ENCODE assay signal across 14 mouse cellular contexts in the genomic region with DNA sequence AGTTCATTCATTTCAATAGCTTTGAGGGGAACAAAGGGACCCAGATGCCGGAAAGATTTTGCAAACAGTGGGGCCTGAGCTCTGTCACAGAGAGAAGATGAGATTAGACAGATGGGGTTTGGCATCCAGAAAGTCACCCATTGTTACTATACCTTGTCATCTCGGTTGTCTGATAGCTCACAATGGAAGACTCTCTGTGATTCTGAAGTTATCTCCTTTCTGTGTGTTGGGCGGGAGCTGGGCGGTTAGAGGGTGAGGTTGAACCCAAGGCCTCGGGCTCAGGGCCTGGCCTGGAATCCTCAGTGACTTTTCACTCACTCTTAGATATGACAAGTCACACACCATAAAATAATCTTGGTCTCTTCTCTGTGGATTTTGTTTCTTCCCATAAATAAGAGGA. TPM values are rescaled to one million over a fixed set of nuclear protein-coding genes. Genes with fewer than 3 reads are reported as not detected.
DNase-seq lines count a peak whose midpoint lies in the region; ATAC-seq and TF ChIP-seq lines count a peak whose summit lies in the region.
"Had no signal": no experiment of that assay in that cellular context is flagged by ENCODE, and none has a peak within 500 bp of the region (broad histone marks: within the 10 kb centered on the region; RNA-seq: fewer than 3 reads in every experiment).

No protein-coding gene starts in this region.

- H3K4me2 ChIP-seq in heart, embryonic 13.5 days, result peak overlapping the region; percentile 56
- peak overlapping the region; percentile 45 for H3K4me2 ChIP-seq in lung, embryonic 16.5 days (ENCODE audit: low read depth, low read length)
- H3K4me2 ChIP-seq in stomach, embryonic 15.5 days, result peak overlapping the region; percentile 29

- peak overlapping the region; percentile 62 for H3K9ac ChIP-seq in heart, embryonic 13.5 days
- peak overlapping the region; percentile 5; the same call in 1 of the 2 replicates for H3K9ac ChIP-seq in lung, embryonic 16.5 days (ENCODE audit: low read length)
- no peak overlapping the region for H3K9ac ChIP-seq in stomach, embryonic 15.5 days
- H3K9ac ChIP-seq: forebrain, postnatal 0 days had no signal

- peak overlapping the region; percentile 23 for H3K4me3 ChIP-seq in heart, embryonic 13.5 days
- H3K4me3 ChIP-seq in lung, embryonic 16.5 days (ENCODE audit: low read length), result peak overlapping the region; percentile 17; the same call in 1 of the 2 replicates
- no peak overlapping the region for H3K4me3 ChIP-seq in embryonic fibroblast, embryonic 13.5 days (ENCODE audit: insufficient read depth, low read length)
- 0 out of 2 replicates have a peak overlapping the region, but pooled peaks have one; percentile 0 for H3K4me3 ChIP-seq in stomach, embryonic 15.5 days (replicated peaks)
- H3K4me3 ChIP-seq: megakaryocyte, embryonic 14.5 days had no signal

- no peaks in the 10 kb centered on the region for H3K9me3 ChIP-seq in heart, embryonic 13.5 days
- H3K9me3 ChIP-seq in lung, embryonic 16.5 days (ENCODE audit: control insufficient read depth, low read length), result no peaks in the 10 kb centered on the region
- no peaks in the 10 kb centered on the region; the same call in 1 of the 2 replicates for H3K9me3 ChIP-seq in stomach, embryonic 15.5 days

- no peak for TF ChIP-seq CTCF in embryonic fibroblast, embryonic 13.5 days (IDR thresholded peaks at IDR 0.05; ENCODE audit: borderline replicate concordance, insufficient read depth, low read length)

- 27% methylated on average over 5 of the region's 5 CpGs for WGBS in heart, embryonic 13.5 days
- WGBS in lung, embryonic 16.5 days, result 31% methylated on average over 5 of the region's 5 CpGs
- WGBS in stomach, embryonic 15.5 days, result 46% methylated on average over 5 of the region's 5 CpGs

- H3K27ac ChIP-seq in heart, embryonic 13.5 days (replicated peaks), result peak overlapping the region; percentile 91
- peak overlapping the region; percentile 94 for H3K27ac ChIP-seq in lung, embryonic 16.5 days (ENCODE audit: low read length)
- peak overlapping the region; percentile 96 for H3K27ac ChIP-seq in embryonic fibroblast, embryonic 13.5 days (ENCODE audit: insufficient read depth, low read length)
- peak overlapping the region; percentile 82 for H3K27ac ChIP-seq in stomach, embryonic 15.5 days

- H3K36me3 ChIP-seq in heart, embryonic 13.5 days, result peaks cover 80% of the 10 kb centered on the region
- H3K36me3 ChIP-seq in lung, embryonic 16.5 days (ENCODE audit: control insufficient read depth, insufficient read depth, low read length), result peaks cover 28% of the 10 kb centered on the region
- H3K36me3 ChIP-seq in stomach, embryonic 15.5 days, result peaks cover 27% of the 10 kb centered on the region

- peaks cover 90% of the 10 kb centered on the region for H3K4me1 ChIP-seq in heart, embryonic 13.5 days
- H3K4me1 ChIP-seq in lung, embryonic 16.5 days (replicated peaks; ENCODE audit: control insufficient read depth, insufficient read depth, low read length), result peaks cover 54% of the 10 kb centered on the region
- H3K4me1 ChIP-seq in embryonic fibroblast, embryonic 13.5 days (ENCODE audit: control insufficient read depth, insufficient read depth, low read length), result peaks cover 19% of the 10 kb centered on the region
- peaks cover 45% of the 10 kb centered on the region for H3K4me1 ChIP-seq in stomach, embryonic 15.5 days

- no peak for TF ChIP-seq POLR2A in embryonic fibroblast, embryonic 13.5 days (IDR thresholded peaks at IDR 0.05; ENCODE audit: low read depth, low read length)

- no peaks in the 10 kb centered on the region for H3K27me3 ChIP-seq in heart, embryonic 13.5 days (replicated peaks)
- H3K27me3 ChIP-seq in lung, embryonic 16.5 days (ENCODE audit: control insufficient read depth, insufficient read depth, low read depth, low read length), result no peaks in the 10 kb centered on the region
- no peaks in the 10 kb centered on the region for H3K27me3 ChIP-seq in stomach, embryonic 15.5 days (replicated peaks)

- no peak for ATAC-seq in heart, embryonic 13.5 days (ENCODE audit: extremely low read depth, insufficient number of reproducible peaks, low FRiP score, low TSS enrichment)
- ATAC-seq in lung, embryonic 16.5 days (ENCODE audit: low read depth), result no peak
- no peak for ATAC-seq in stomach, embryonic 15.5 days (ENCODE audit: insufficient read depth, low FRiP score, low read depth)
- ATAC-seq: forebrain, postnatal 0 days had no signal

- no peak for DNase-seq in heart, adult 8-10 months (ENCODE audit: low spot score)
- no peak for DNase-seq in lung, postnatal 4 days
- no peak for DNase-seq in right cerebral cortex, adult 2 months (ENCODE audit: low spot score in 2 of 2)
- no peak for DNase-seq in thymus, postnatal 36 days
- DNase-seq: cerebellum, adult 9-10 months; forebrain, postnatal 0 days; gastrocnemius, postnatal 36 days; thymus, postnatal 14 days had no signal

RNA-seq across cellular contexts. Expression of a gene that starts 5.7 kb away (rescaled TPM):
- 90.6 and 91.3 TPM in 2 replicates for polyA plus RNA-seq in heart, embryonic 13.5 days (2015; fragmentation: Nextera tagmentation; extraction: Ambion mirVana)
- total RNA-seq in heart, adult 8-10 months (2022), result 10 to 100 TPM; 44.0 to 51.1 (median 48.7) TPM
- 121 and 131 TPM in 2 replicates for polyA plus RNA-seq in lung, embryonic 16.5 days (2015; fragmentation: Nextera tagmentation; extraction: Ambion mirVana)
- 219 and 222 TPM in 2 replicates for polyA plus RNA-seq in embryonic fibroblast, embryonic 13.5 days (2011; ENCODE audit: insufficient read length, low read depth, missing spikeins)
- 83.4 and 94.1 TPM in 2 replicates for polyA plus RNA-seq in stomach, embryonic 15.5 days (2015; fragmentation: Nextera tagmentation; extraction: Ambion mirVana)

RNA-seq across cellular contexts. Expression of a gene that starts 30.2 kb away (rescaled TPM):
- not detected in 2 replicates for polyA plus RNA-seq in heart, embryonic 13.5 days (2015; fragmentation: Nextera tagmentation; extraction: Ambion mirVana)
- total RNA-seq in heart, adult 8-10 months (2022), result not detected
- polyA plus RNA-seq in lung, embryonic 16.5 days (2015; fragmentation: Nextera tagmentation; extraction: Ambion mirVana), result not detected in 2 replicates
- not detected in 2 replicates for polyA plus RNA-seq in embryonic fibroblast, embryonic 13.5 days (2011; ENCODE audit: insufficient read length, low read depth, missing spikeins)
- polyA plus RNA-seq in stomach, embryonic 15.5 days (2015; fragmentation: Nextera tagmentation; extraction: Ambion mirVana), result not detected in 2 replicates
- total RNA-seq: forebrain, postnatal 0 days; gastrocnemius, postnatal 36 days; layer of hippocampus, postnatal 25 days had no signal
- polyA plus RNA-seq: forebrain, postnatal 0 days had no signal
